Mouse (Mus musculus): ENCODE results near the gene D930020B18Rik. TPM values are rescaled to one million over a fixed set of nuclear protein-coding genes. Genes with fewer than 3 reads are reported as not detected.
A peak's percentile ranks its signal among the peaks of the same experiment; 100 is the strongest.

Gene D930020B18Rik
- polyA plus RNA-seq, 1 experiment: 0.72 TPM

GRCm38 (mm10) chr10:121636276-121636675 lies 5.1 kb upstream of the D930020B18Rik start:
- DNase-seq (ENCODE audit: extremely low spot score in 1 of 2, low spot score in 1 of 2): no peak

- no peak for DNase-seq (ENCODE audit: extremely low spot score in 1 of 2, low spot score in 1 of 2)
Measured at GRCm38 (mm10) chr10:121639573-121639972, 1.8 kb upstream of the D930020B18Rik start.

GRCm38 (mm10) chr10:121640150-121640930 lies 1.0 kb upstream of the D930020B18Rik start:
- DNase-seq (ENCODE audit: extremely low spot score in 1 of 2, low spot score in 1 of 2): peak in 1 of 2 experiments; percentile 58

GRCm38 (mm10) chr10:121640944-121641271 lies 480 bp upstream of the D930020B18Rik start:
- DNase-seq (ENCODE audit: extremely low spot score in 1 of 2, low spot score in 1 of 2): no peak

GRCm38 (mm10) chr10:121642054-121642947 lies 913 bp downstream of the D930020B18Rik start:
- DNase-seq (ENCODE audit: extremely low spot score in 1 of 2, low spot score in 1 of 2): no peak

- DNase-seq (ENCODE audit: extremely low spot score in 1 of 2, low spot score in 1 of 2): no peak
Measured at GRCm38 (mm10) chr10:121646294-121646693, 4.9 kb downstream of the D930020B18Rik start.

- DNase-seq (ENCODE audit: extremely low spot score in 1 of 2, low spot score in 1 of 2): peak; percentile 20 to 61
Measured at GRCm38 (mm10) chr10:121653079-121653478, 11.7 kb downstream of the D930020B18Rik start.

- DNase-seq (ENCODE audit: extremely low spot score in 1 of 2, low spot score in 1 of 2): no peak
Measured at GRCm38 (mm10) chr10:121655907-121656306, 14.5 kb downstream of the D930020B18Rik start.

- DNase-seq (ENCODE audit: extremely low spot score in 1 of 2, low spot score in 1 of 2): no peak
Measured at GRCm38 (mm10) chr10:121662711-121663110, 21.3 kb downstream of the D930020B18Rik start.

GRCm38 (mm10) chr10:121663599-121663998 lies 22.2 kb downstream of the D930020B18Rik start:
- DNase-seq (ENCODE audit: extremely low spot score in 1 of 2, low spot score in 1 of 2): no peak

GRCm38 (mm10) chr10:121665631-121666145 lies 24.3 kb downstream of the D930020B18Rik start:
- no peak for DNase-seq (ENCODE audit: extremely low spot score in 1 of 2, low spot score in 1 of 2)

- no peak for DNase-seq (ENCODE audit: extremely low spot score in 1 of 2, low spot score in 1 of 2)
Measured at GRCm38 (mm10) chr10:121669103-121669502, 27.7 kb downstream of the D930020B18Rik start.

- no peak for DNase-seq (ENCODE audit: extremely low spot score in 1 of 2, low spot score in 1 of 2)
Measured at GRCm38 (mm10) chr10:121677019-121677418, 35.6 kb downstream of the D930020B18Rik start.

- no peak for DNase-seq (ENCODE audit: extremely low spot score in 1 of 2, low spot score in 1 of 2)
Measured at GRCm38 (mm10) chr10:121680902-121681301, 39.5 kb downstream of the D930020B18Rik start.

GRCm38 (mm10) chr10:121682539-121682938 lies 41.2 kb downstream of the D930020B18Rik start:
- no peak for DNase-seq (ENCODE audit: extremely low spot score in 1 of 2, low spot score in 1 of 2)

GRCm38 (mm10) chr10:121686153-121686660 lies 44.8 kb downstream of the D930020B18Rik start:
- DNase-seq (ENCODE audit: extremely low spot score in 1 of 2, low spot score in 1 of 2): no peak

- no peak for DNase-seq (ENCODE audit: extremely low spot score in 1 of 2, low spot score in 1 of 2)
Measured at GRCm38 (mm10) chr10:121687511-121687910, 46.1 kb downstream of the D930020B18Rik start.

GRCm38 (mm10) chr10:121689591-121690314 lies 48.4 kb downstream of the D930020B18Rik start:
- peak; percentile 41 to 85 for DNase-seq (ENCODE audit: extremely low spot score in 1 of 2, low spot score in 1 of 2)

GRCm38 (mm10) chr10:121692944-121693579 lies 51.7 kb downstream of the D930020B18Rik start:
- DNase-seq (ENCODE audit: extremely low spot score in 1 of 2, low spot score in 1 of 2): no peak

- DNase-seq (ENCODE audit: extremely low spot score in 1 of 2, low spot score in 1 of 2): no peak
Measured at GRCm38 (mm10) chr10:121694567-121694966, 53.2 kb downstream of the D930020B18Rik start.

Measured in frontal cortex, adult 2 months (tissue).